Mouse (Mus musculus): Measurements from ENCODE around the gene 4930524N10Rik. TPM values are rescaled to one million over a fixed set of nuclear protein-coding genes. Genes with fewer than 3 reads are reported as not detected.

The 4930524N10Rik gene
- not detected for polyA plus RNA-seq (2014; fragmentation: Illumina TruSeq; extraction: RNeasy Lipid Tissue Mini Kit (QIAGEN cat#74804); ENCODE audit: low read depth, low replicate concordance)

DNA sequence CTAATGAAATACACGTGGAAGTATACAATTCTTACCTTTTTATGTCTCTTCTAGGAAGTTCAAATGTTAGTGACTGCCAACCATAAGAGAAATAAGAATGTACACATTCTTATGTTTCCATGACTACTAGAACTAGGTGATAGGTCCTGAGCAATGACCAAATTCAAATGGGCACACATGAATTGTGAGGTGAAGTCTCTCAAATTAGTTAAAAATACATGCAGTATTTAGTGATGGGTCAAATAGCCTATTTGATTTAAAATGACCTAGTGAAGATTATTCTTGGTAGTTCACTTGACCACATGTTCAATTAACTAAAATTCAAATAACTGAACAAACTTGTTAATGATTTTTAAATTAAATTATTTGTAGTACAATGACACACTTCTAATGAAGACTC is at the start of gene 4930524N10Rik:
Gene 4930524N10Rik, minus strand, starts transcription at position 101 of the 400 bp plus-strand sequence.

Other genes starting within 250 kb of the 4930524N10Rik start
- gene Gm15140, start 222.7 kb downstream of the 4930524N10Rik start, polyA plus RNA-seq (2014; fragmentation: Illumina TruSeq; extraction: RNeasy Lipid Tissue Mini Kit (QIAGEN cat#74804); ENCODE audit: low read depth, low replicate concordance) = not detected
- gene Samt4, start 138.6 kb upstream of the 4930524N10Rik start, polyA plus RNA-seq (2014; fragmentation: Illumina TruSeq; extraction: RNeasy Lipid Tissue Mini Kit (QIAGEN cat#74804); ENCODE audit: low read depth, low replicate concordance) = not detected
- not detected for gene Samt2, start 236.0 kb upstream of the 4930524N10Rik start, polyA plus RNA-seq (2014; fragmentation: Illumina TruSeq; extraction: RNeasy Lipid Tissue Mini Kit (QIAGEN cat#74804); ENCODE audit: low read depth, low replicate concordance)